Mouse (Mus musculus): ENCODE measurements around the gene Anks6. TPM values are rescaled to one million over a fixed set of nuclear protein-coding genes. Genes with fewer than 3 reads are reported as not detected.
A peak's percentile ranks its signal among the peaks of the same experiment; 100 is the strongest.

The Anks6 gene
- polyA plus RNA-seq, 1 experiment from 2014 or later = 6.2 TPM

DNA sequence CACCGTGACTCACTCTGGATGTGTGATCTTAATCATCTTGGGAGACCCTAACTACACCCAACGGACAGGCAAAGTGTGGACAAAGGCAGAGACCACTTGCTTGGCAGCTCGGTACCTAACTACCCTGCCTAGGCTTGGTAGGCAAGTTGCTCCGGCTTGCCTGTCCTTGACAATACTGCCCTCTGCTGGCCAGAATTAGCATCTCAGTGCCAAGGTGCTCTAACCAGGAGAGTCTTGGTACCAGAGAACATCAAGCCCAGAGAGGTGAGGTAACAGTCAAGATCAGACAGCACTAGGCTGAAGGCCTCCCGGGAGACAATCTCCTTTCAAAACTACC is 19.9 kb downstream of the Anks6 start:
- Histone ChIP-seq H3K4me2 (replicated peaks) (no peak overlapping the region), H3K36me3 (peaks cover 60% of the 10 kb centered on the region), H3K9me3 (no peaks in the 10 kb centered on the region), H3K9ac (no peak overlapping the region), H3K4me1 (peaks cover 9% of the 10 kb centered on the region), H3K27me3 (no peaks in the 10 kb centered on the region), H3K27ac (no peak overlapping the region), H3K4me3 (no peak overlapping the region)
- peak; percentile 41; the same call in 1 of the 2 replicates for ATAC-seq (ENCODE audit: low FRiP score, low read depth)
- 15% methylated on average over 5 of the region's 5 CpGs for WGBS

DNA sequence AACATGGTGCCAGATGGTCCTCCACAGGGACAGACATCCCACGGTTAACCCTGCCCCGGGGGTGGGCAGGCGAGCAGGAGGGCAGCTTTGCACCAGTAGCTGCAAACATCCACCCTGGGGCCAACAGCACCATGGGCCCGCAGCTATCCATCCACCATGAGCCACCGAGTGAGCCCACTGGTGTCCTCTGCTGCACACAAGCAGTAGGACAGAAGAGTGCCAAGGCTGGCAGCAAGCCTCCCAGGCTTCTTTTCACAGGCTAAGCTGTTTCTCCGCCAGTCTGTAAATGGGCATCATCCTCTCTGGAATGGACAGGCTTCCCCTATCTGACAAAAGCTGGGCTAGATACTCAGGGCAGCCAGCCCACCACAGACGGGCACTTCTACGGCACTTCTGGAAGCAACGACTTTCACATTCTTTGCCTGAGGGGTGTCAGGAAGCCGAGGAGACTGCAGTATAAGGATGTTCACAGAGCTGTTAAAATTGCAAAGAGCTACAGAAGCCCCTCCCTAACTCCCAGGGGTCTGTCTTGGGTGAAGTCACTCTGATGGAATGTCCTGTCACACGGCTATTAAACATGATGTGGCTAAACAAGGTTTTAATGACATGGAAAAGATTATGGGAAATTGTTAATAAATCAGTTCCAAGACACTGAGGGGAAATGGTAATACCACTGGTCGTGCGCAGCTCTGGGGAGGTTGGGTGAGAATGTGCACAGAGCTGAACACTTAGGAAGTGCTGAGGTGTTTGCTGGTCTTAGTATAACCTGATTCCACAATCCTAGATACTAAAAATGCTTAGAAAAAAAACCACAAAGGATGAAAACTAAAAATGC is 20.5 kb downstream of the Anks6 start:
- no peak for ATAC-seq (ENCODE audit: low FRiP score, low read depth)
- Histone ChIP-seq H3K4me2 (replicated peaks) (no peak overlapping the region), H3K27me3 (no peaks in the 10 kb centered on the region), H3K27ac (no peak overlapping the region), H3K4me3 (no peak overlapping the region), H3K4me1 (peaks cover 9% of the 10 kb centered on the region), H3K9ac (no peak overlapping the region), H3K9me3 (no peaks in the 10 kb centered on the region), H3K36me3 (peaks cover 59% of the 10 kb centered on the region)
- WGBS = 47% methylated on average over 13 of the region's 13 CpGs

DNA sequence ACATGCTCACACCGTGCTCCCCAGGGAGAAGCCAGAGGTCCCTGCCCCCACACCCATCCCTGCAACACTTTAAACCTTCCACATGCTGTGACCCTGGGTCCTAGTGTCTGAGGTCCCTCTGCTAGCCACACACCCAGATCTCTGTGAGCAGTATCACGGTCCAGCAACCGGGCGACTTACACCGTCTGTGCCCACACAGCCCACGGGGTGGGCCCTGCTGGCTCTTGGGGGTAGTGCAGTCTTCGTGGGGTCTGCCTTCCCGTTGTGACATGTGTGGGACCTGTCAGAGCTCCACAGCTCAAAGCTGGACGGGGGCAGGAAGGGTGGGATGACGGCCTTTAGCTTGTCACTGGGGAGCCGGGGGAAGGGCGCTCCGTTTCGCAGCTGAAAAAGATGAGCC is 21.7 kb downstream of the Anks6 start:
- no peak overlapping the region for H3K27ac ChIP-seq
- H3K4me2 ChIP-seq (replicated peaks) = no peak overlapping the region
- H3K9ac ChIP-seq = no peak overlapping the region
- 77% methylated on average over 14 of the region's 14 CpGs for WGBS
- H3K9me3 ChIP-seq = no peaks in the 10 kb centered on the region
- peaks cover 9% of the 10 kb centered on the region for H3K4me1 ChIP-seq
- H3K27me3 ChIP-seq = no peaks in the 10 kb centered on the region
- no peak overlapping the region for H3K4me3 ChIP-seq
- no peak for ATAC-seq (ENCODE audit: low FRiP score, low read depth)
- H3K36me3 ChIP-seq = peaks cover 56% of the 10 kb centered on the region

DNA sequence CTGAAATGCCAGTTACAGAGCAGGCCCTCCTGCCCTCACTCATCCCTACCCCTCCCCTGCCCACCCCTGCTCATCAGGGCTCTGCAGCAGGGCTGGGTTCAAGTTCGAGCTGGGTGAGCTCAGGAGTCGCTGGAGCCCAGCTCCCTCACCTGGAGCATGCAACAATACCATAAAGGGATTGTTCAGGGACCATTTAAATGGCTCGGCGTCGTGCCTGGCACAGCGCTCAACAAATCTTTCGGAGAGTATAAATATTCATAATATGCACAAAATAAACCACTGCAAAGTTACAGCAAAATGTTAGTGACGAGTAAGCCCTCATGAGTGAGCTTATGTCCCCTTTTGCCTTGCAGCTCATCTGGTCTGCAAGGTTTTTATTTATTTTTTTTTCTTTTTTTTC is 25.1 kb downstream of the Anks6 start:
- H3K4me1 ChIP-seq = peaks cover 19% of the 10 kb centered on the region
- peaks cover 37% of the 10 kb centered on the region for H3K36me3 ChIP-seq
- H3K27ac ChIP-seq = no peak overlapping the region
- H3K9ac ChIP-seq = no peak overlapping the region
- H3K9me3 ChIP-seq = no peaks in the 10 kb centered on the region
- WGBS = 87% methylated on average over 8 of the region's 8 CpGs
- no peak for ATAC-seq (ENCODE audit: low FRiP score, low read depth)
- H3K27me3 ChIP-seq = no peaks in the 10 kb centered on the region
- H3K4me2 ChIP-seq (replicated peaks) = no peak overlapping the region
- H3K4me3 ChIP-seq = no peak overlapping the region

GRCm38 (mm10) chr4:47028791-47029190 is 28.4 kb downstream of the Anks6 start:
- Histone ChIP-seq H3K4me1 (peaks cover 10% of the 10 kb centered on the region), H3K9me3 (no peaks in the 10 kb centered on the region), H3K4me2 (replicated peaks) (no peak overlapping the region), H3K9ac (no peak overlapping the region), H3K27ac (no peak overlapping the region), H3K4me3 (no peak overlapping the region), H3K36me3 (peaks cover 48% of the 10 kb centered on the region), H3K27me3 (no peaks in the 10 kb centered on the region)
- no peak for ATAC-seq (ENCODE audit: low FRiP score, low read depth)
- WGBS = 34% methylated on average over 5 of the region's 5 CpGs

DNA sequence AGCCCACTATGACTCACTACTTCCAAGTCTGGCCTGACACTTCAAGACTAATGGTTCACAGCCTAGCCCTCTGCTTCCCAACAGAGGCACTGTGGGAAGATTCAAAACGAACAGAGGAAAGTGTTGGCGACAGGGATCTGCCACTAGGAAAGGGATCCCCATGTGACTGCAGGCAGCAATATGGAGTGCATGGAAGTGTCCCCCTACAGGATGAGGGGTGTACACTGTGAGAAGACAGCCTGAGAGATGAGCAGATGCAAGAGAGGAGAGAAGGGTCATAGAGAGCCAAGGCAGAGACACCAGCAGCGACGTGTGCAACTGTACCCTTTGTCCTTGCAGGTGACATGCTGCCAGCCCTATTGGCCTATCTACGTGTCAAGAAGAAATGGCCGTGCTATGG is 33.3 kb downstream of the Anks6 start:
- Histone ChIP-seq H3K9ac (no peak overlapping the region), H3K9me3 (no peaks in the 10 kb centered on the region), H3K4me3 (no peak overlapping the region), H3K4me1 (peaks cover 4% of the 10 kb centered on the region), H3K27me3 (no peaks in the 10 kb centered on the region), H3K36me3 (peaks cover 41% of the 10 kb centered on the region), H3K27ac (no peak overlapping the region), H3K4me2 (replicated peaks) (no peak overlapping the region)
- WGBS = 69% methylated on average over 6 of the region's 6 CpGs
- ATAC-seq (ENCODE audit: low FRiP score, low read depth) = no peak

DNA sequence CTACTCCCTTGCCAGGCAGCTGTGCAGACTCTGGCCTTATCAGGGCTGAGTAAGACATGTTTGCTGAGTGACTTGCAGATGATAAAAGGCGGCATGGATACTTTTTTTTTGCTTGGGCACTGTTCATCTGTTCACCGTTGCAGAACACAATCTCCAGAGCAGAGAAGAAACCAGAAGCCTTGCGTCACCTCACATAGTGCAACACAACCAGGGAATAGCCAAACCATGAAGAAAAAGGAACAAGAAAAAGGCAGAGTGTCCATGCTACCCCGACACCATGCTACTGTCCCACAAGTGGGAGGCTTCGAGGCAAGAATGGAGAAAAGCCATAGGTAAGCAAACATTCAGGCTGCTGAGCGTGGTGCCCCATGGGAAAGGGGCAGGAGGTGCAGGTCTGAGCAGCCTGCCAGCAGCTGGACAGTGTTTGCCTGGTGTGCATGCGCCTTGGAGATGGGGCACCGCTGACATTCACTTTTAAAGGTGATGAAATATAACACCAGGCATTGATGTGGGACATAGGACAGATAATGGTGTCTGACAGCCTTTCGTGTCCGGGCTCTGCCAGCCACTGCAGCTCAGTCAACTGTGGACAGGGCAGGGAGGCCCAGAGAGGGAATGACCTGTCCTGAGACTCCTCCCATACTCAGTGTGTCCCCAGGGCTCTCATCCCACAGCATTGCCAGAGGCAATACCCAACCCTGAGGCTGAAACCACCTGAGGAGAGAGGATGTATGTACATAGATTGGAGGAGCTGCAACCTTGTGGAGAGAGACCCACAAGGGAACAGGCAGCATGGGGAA is 34.2 kb downstream of the Anks6 start:
- 82% methylated on average over 10 of the region's 10 CpGs for WGBS
- Histone ChIP-seq H3K27ac (no peak overlapping the region), H3K4me3 (no peak overlapping the region), H3K9ac (no peak overlapping the region), H3K4me1 (no peaks in the 10 kb centered on the region), H3K36me3 (peaks cover 48% of the 10 kb centered on the region), H3K9me3 (no peaks in the 10 kb centered on the region), H3K4me2 (replicated peaks) (no peak overlapping the region), H3K27me3 (no peaks in the 10 kb centered on the region)
- ATAC-seq (ENCODE audit: low FRiP score, low read depth) = no peak

GRCm38 (mm10) chr4:47020563-47020962 is 36.7 kb downstream of the Anks6 start:
- Histone ChIP-seq H3K27me3 (no peaks in the 10 kb centered on the region), H3K9ac (no peak overlapping the region), H3K36me3 (peaks cover 50% of the 10 kb centered on the region), H3K4me3 (no peak overlapping the region), H3K27ac (no peak overlapping the region), H3K4me1 (no peaks in the 10 kb centered on the region), H3K9me3 (no peaks in the 10 kb centered on the region), H3K4me2 (replicated peaks) (no peak overlapping the region)
- 15% methylated on average over 5 of the region's 5 CpGs for WGBS
- ATAC-seq (ENCODE audit: low FRiP score, low read depth) = no peak

DNA sequence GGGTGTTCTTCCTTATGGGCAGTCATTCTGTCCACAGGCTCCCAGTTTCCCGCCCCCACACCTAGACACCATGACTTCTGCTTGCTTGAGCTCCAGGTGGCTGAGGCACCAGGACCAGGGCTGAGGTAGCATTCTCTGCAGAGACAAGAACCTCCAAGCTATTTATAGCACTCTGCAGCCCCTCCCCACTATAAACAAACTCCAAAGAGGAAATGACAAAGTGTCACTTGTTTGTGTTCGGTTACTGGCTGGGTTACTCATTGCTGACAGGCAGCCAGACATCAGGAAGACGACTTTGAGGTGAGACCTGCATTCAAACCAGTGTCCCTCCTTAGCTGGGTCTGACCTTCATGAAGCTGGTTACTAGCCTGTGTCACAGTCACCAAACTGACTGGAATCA is 42.1 kb downstream of the Anks6 start:
- Histone ChIP-seq H3K4me1 (peaks cover 14% of the 10 kb centered on the region), H3K4me3 (no peak overlapping the region), H3K9ac (no peak overlapping the region), H3K27ac (no peak overlapping the region), H3K4me2 (replicated peaks) (no peak overlapping the region), H3K9me3 (no peaks in the 10 kb centered on the region), H3K27me3 (no peaks in the 10 kb centered on the region), H3K36me3 (peaks cover 28% of the 10 kb centered on the region)
- ATAC-seq (ENCODE audit: low FRiP score, low read depth) = no peak
- 33% methylated on average over 3 of the region's 3 CpGs for WGBS

GRCm38 (mm10) chr4:47012476-47012875 is 44.8 kb downstream of the Anks6 start:
- 62% methylated on average over 10 of the region's 10 CpGs for WGBS
- peaks cover 16% of the 10 kb centered on the region for H3K4me1 ChIP-seq

DNA sequence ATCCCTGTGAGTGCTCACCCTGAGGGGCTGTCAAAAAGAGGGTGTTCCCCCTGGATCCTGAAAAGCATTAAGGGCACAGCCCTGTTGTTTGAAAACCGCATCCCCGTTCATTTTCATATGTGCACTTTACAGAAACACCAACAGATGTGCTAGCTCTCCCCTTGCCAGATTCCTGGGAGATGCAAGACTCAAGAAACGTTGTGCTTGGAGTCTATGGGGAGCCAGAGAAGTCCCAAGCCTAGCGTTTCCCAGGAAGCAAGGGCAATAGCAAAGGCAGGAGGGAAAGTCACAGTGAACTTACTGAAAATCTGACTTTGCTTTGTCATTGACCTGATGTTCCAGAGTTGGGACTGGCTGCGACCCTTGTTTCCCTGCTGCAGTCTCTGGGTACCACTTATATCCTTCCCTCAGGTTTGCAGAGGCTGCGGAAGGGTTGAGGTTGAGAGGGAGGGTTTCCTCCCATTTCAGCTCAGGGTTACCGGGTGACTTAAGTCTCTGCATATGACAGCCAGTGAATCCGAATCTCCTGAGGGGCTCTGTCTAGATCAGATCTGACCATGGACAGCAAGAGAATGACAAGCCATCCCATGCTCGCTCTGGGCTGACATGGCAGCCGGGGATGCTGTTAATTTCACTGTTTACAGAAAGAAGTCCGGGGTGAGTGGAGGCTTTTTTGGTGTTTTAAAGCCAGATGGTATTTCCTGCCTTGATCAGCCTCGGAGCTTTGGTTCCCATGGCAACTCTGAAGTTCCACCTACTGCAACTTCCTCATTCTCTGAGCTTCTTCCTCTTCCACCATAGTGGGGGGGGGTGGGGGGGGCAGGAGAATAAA is 46.6 kb downstream of the Anks6 start:
- Histone ChIP-seq H3K36me3 (peaks cover 2% of the 10 kb centered on the region), H3K4me3 (no peak overlapping the region), H3K27me3 (peaks cover 14% of the 10 kb centered on the region), H3K9ac (no peak overlapping the region), H3K4me2 (replicated peaks) (peak overlapping the region; percentile 45), H3K9me3 (no peaks in the 10 kb centered on the region), H3K27ac (no peak overlapping the region), H3K4me1 (peaks cover 16% of the 10 kb centered on the region)
- ATAC-seq (ENCODE audit: low FRiP score, low read depth) = no peak
- WGBS = 40% methylated on average over 12 of the region's 12 CpGs

More at GRCm38 (mm10) chr4:47012476-47012875, 44.8 kb downstream of the Anks6 start:
- Histone ChIP-seq H3K9ac (no peak overlapping the region), H3K27me3 (peaks cover 14% of the 10 kb centered on the region), H3K9me3 (no peaks in the 10 kb centered on the region), H3K27ac (no peak overlapping the region), H3K4me2 (replicated peaks) (no peak overlapping the region), H3K36me3 (peaks cover 21% of the 10 kb centered on the region), H3K4me3 (no peak overlapping the region)
- ATAC-seq (ENCODE audit: low FRiP score, low read depth) = no peak
